Mouse (Mus musculus) heart, adult 18-20 months (tissue): ENCODE measurements around the gene Gm5169. TPM values are rescaled to one million over a fixed set of nuclear protein-coding genes. Genes with fewer than 3 reads are reported as not detected.
"Not testable (repeated sequence)": the region's sequence is repeated elsewhere in the genome, so short reads cannot be mapped to it uniquely, and the experiment has no call there.

Source experiments
- DNase-seq, 2 experiments: peaks; one replicate each; pipeline ENCODE4 v3.0.0; 2021 to 2022; ENCODE audit warnings: mixed read lengths in 1 of 2
- long read RNA-seq, 2 experiments: library from polyadenylated mRNA; stranded (forward); transcript quantifications; one replicate each; pipeline ENCODE4 v2.0.0; 2021
- total RNA-seq, 2 experiments: library from RNA; stranded (reverse); gene quantifications; 2 replicates each; pipeline ENCODE4 v1.2.3; 2021

The Gm5169 gene
- not detected for total RNA-seq
- long read RNA-seq, experiment 1: 0 reads
- long read RNA-seq, experiment 2: 0 reads

GRCm38 (mm10) chrX:25301355-25301754 is at the start of gene Gm5169:
Gm5169 (minus strand) TSS chrX:25301455.
- not testable (repeated sequence) for DNase-seq

DNA sequence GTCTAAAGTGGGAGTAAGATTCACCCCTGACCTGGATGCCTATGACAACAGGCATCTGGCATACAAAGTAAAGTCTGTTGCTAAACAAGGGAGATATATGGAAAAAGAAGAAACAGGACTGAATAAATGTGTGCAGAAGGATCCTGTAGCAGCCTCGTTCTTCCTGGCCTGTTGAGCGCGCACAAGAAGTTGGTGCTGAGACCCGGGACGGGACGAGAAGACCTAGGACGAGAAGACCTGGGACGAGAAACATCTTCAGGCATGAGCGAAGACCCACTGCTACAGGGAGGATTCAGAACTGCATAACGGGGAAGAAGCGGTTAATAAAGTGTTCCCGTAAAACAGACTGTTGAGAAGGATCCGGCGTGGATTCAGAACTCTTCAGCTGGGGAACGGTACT is 46.2 kb upstream of the Gm5169 start:
- DNase-seq: not testable (repeated sequence)
